Mouse (Mus musculus) heart, embryonic 15.5 days (tissue): ENCODE data around the gene Ugt2b1. TPM values are rescaled to one million over a fixed set of nuclear protein-coding genes. Genes with fewer than 3 reads are reported as not detected.

Experiments
- ATAC-seq: fragments of 200-750 bp; cut with Nextera tagmentation; replicated peaks from 2 replicates; pipeline ENCODE4 v1.8.0; 2017; ENCODE audit warnings: low read depth, moderate TSS enrichment; ENCODE audit not compliant: insufficient number of reproducible peaks, insufficient read depth, low FRiP score
- H3K27ac ChIP-seq: fragments of 300-500 bp; sonication (generic); 2 replicates; pipeline ENCODE4 v1.5.1; 2015; ENCODE audit warnings: mild to moderate bottlenecking, inconsistent platforms
- H3K27me3 ChIP-seq: fragments of 300-500 bp; sonication (generic); 2 replicates; pipeline ENCODE4 v1.6.1; 2015; ENCODE audit warnings: inconsistent platforms
- H3K36me3 ChIP-seq: fragments of 300-500 bp; sonication (generic); 2 replicates; pipeline ENCODE4 v1.6.1; 2015; ENCODE audit warnings: mild to moderate bottlenecking, inconsistent platforms
- H3K4me1 ChIP-seq: fragments of 300-500 bp; sonication (generic); replicated peaks from 2 replicates; pipeline ENCODE4 v1.6.1; 2015; ENCODE audit warnings: inconsistent platforms
- H3K4me2 ChIP-seq: fragments of 300-500 bp; sonication (generic); 2 replicates; pipeline ENCODE4 v1.6.1; 2015; ENCODE audit warnings: inconsistent platforms, mild to moderate bottlenecking, moderate library complexity
- H3K4me3 ChIP-seq: fragments of 300-500 bp; sonication (generic); 2 replicates; pipeline ENCODE4 v1.5.1; 2015; ENCODE audit warnings: mild to moderate bottlenecking, inconsistent platforms
- H3K9ac ChIP-seq: fragments of 300-500 bp; sonication (generic); 2 replicates; pipeline ENCODE4 v1.6.1; 2015; ENCODE audit warnings: mild to moderate bottlenecking, inconsistent platforms
- H3K9me3 ChIP-seq: fragments of 300-500 bp; sonication (generic); replicated peaks from 2 replicates; pipeline ENCODE4 v1.6.1; 2016; ENCODE audit warnings: inconsistent platforms
- WGBS: fragments of 180-500 bp; shearing (Covaris S2); methylation state at CpG from one replicate; pipeline ENCODE4 v1.1.7; 2015; ENCODE audit warnings: mixed read lengths; 5-methylcytosine and 5-hydroxymethylcytosine counted together
- polyA plus RNA-seq: library from polyadenylated mRNA; unstranded; fragments of >200 nt; fragmentation: Nextera tagmentation; extraction: Ambion mirVana; gene quantifications from 2 replicates; pipeline ENCODE4 v1.2.1, GENCODE M21; 2015

Gene Ugt2b1
- polyA plus RNA-seq, 1 experiment from 2014 or later = not detected

DNA sequence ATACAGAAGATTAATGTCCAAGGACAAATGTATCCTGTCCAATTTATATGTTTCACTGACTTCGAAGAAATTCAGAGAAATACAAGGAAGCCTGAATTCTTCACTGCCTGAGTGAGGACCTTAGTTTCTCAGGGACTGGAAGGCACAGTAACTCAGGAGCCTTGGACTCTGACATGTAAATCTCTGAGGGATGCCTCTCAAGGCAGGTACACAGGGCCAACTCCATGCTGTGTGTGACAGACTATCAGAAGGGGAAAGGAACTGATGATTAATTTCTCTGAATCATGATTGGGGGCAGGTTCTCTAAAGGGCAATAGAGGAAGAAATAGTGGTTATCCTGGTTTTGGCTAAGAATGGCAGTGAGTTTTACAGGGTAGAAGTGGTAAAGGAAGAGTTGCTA is 37.9 kb downstream of the Ugt2b1 start:
- 68% methylated on average over 1 of the region's 1 CpGs for WGBS
- H3K27ac ChIP-seq = no peak overlapping the region
- H3K27me3 ChIP-seq = no peaks in the 10 kb centered on the region
- H3K9ac ChIP-seq = no peak overlapping the region
- no peak for ATAC-seq
- no peaks in the 10 kb centered on the region for H3K36me3 ChIP-seq
- H3K4me3 ChIP-seq = no peak overlapping the region
- no peaks in the 10 kb centered on the region for H3K9me3 ChIP-seq
- H3K4me1 ChIP-seq = no peaks in the 10 kb centered on the region
- no peak overlapping the region for H3K4me2 ChIP-seq

DNA sequence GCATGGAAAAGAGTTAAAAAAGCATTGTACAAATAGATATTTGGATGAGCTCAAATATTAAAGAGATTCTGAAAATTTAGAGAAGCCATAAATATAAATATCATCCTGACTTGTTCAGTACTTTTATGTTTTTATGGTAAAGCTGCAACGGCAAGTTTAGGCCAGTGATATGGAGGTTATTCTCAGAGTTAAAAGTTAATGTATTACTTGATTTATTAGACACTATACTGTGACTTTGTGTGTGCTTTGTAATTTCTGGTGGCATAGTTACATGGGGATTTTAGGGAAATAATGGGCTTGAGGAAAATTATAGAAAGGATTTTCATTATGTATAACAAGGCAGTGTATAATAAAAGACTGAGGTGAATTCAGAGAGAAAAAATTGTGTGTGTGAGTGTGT is 39.2 kb downstream of the Ugt2b1 start:
- Histone ChIP-seq H3K9ac (no peak overlapping the region), H3K9me3 (no peaks in the 10 kb centered on the region), H3K4me1 (no peaks in the 10 kb centered on the region), H3K36me3 (no peaks in the 10 kb centered on the region), H3K27me3 (no peaks in the 10 kb centered on the region), H3K4me3 (no peak overlapping the region), H3K27ac (no peak overlapping the region), H3K4me2 (no peak overlapping the region)
- ATAC-seq = no peak
- WGBS = 86% methylated on average over 1 of the region's 1 CpGs

DNA sequence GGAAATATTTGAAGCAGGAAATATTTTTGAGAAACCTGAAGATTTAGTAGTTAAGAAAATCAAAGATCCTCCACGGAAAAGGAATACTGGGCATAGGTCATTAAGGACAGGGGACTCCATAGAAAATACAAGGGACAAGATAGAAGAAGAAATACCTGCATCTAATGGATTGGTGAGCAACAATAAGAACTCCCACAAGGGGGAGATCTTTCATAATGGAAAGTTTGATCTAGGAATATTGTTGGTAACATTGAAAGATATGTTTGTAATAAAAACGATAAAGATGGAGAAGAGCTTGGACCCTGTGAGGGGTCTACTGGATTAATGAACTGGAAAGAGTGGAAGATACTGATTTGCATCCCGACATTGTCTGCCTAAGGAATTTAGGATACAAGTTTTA is 39.7 kb downstream of the Ugt2b1 start:
- no peak overlapping the region for H3K4me2 ChIP-seq
- H3K36me3 ChIP-seq = no peaks in the 10 kb centered on the region
- H3K27ac ChIP-seq = no peak overlapping the region
- no peaks in the 10 kb centered on the region for H3K4me1 ChIP-seq
- no peak overlapping the region for H3K9ac ChIP-seq
- no peak overlapping the region for H3K4me3 ChIP-seq
- WGBS = 32% methylated on average over 3 of the region's 3 CpGs
- no peaks in the 10 kb centered on the region for H3K27me3 ChIP-seq
- H3K9me3 ChIP-seq = no peaks in the 10 kb centered on the region
- ATAC-seq = no peak

DNA sequence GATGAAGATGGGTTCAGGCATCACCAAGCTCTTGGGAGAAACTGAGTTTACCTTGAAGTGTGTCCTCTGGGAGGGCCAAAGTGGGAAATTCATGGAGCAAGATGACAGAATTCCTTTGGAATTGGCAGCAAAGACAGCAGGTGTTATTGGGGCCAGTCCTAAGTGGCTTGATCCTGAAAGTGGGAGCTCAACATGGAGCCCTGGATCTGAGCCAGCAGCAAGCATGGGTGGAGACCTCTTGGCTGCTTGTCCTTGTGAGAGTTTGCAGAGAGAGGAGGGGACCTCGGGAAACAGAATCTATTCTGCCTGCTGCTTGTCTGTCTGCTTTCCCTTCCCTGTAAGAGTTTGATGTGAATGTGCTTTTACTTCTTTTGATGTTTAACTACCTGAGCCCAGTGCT is 54.5 kb downstream of the Ugt2b1 start:
- H3K4me2 ChIP-seq = no peak overlapping the region
- H3K36me3 ChIP-seq = no peaks in the 10 kb centered on the region
- H3K9me3 ChIP-seq = no peaks in the 10 kb centered on the region
- WGBS = 12% methylated on average over 1 of the region's 1 CpGs
- H3K27ac ChIP-seq = no peak overlapping the region
- H3K27me3 ChIP-seq = no peaks in the 10 kb centered on the region
- no peak overlapping the region for H3K9ac ChIP-seq
- peaks cover 6% of the 10 kb centered on the region; the same call in 1 of the 2 replicates for H3K4me1 ChIP-seq
- H3K4me3 ChIP-seq = no peak overlapping the region
- no peak for ATAC-seq

Other genes starting within 250 kb of the Ugt2b1 start
- not detected in 2 replicates for gene Tmprss11e, start 180.7 kb downstream of the Ugt2b1 start, polyA plus RNA-seq
- gene Ythdc1, start 122.3 kb downstream of the Ugt2b1 start, polyA plus RNA-seq = 23.2 and 23.8 TPM in 2 replicates
- 0.05 and 0.47 TPM in 2 replicates for gene Ugt2b34, start 19.6 kb downstream of the Ugt2b1 start, polyA plus RNA-seq
- not detected in 2 replicates for gene Ugt2b35, start 74.3 kb upstream of the Ugt2b1 start, polyA plus RNA-seq
- 0.10 and 0.22 TPM in 2 replicates for gene Ugt2b36, start 166.0 kb upstream of the Ugt2b1 start, polyA plus RNA-seq
- gene Ugt2b5, start 213.8 kb upstream of the Ugt2b1 start, polyA plus RNA-seq = 0.10 TPM in 1 of 2 replicates, not detected in the other